ENCODE assay signal across 8 mouse cellular contexts in genomic region chr7:34630211-34631085, GRCm38 (mm10). TPM values are rescaled to one million over a fixed set of nuclear protein-coding genes. Genes with fewer than 3 reads are reported as not detected.
A peak's percentile ranks its signal among the peaks of the same experiment; 100 is the strongest.
DNase-seq lines count a peak whose midpoint lies in the region; ATAC-seq lines count a peak whose summit lies in the region.

No protein-coding gene starts in this region.

- peak overlapping the region; percentile 63 for H3K4me2 ChIP-seq in hindbrain, embryonic 11.5 days (replicated peaks; ENCODE audit: low read depth, low read length)

- peak overlapping the region; percentile 32 for H3K4me3 ChIP-seq in hindbrain, embryonic 11.5 days (ENCODE audit: low read depth, low read length)

- ATAC-seq in hindbrain, embryonic 11.5 days (ENCODE audit: low FRiP score) = peak; percentile 90

- H3K9ac ChIP-seq in hindbrain, embryonic 11.5 days (ENCODE audit: low read depth, low read length) = peak overlapping the region; percentile 60

- H3K9me3 ChIP-seq in hindbrain, embryonic 11.5 days (ENCODE audit: control insufficient read depth, low read length) = no peaks in the 10 kb centered on the region

- peaks cover 9% of the 10 kb centered on the region for H3K4me1 ChIP-seq in hindbrain, embryonic 11.5 days (replicated peaks; ENCODE audit: control insufficient read depth, insufficient read depth, low read length)

- peak overlapping the region; percentile 72 for H3K27ac ChIP-seq in hindbrain, embryonic 11.5 days (ENCODE audit: low read depth, low read length)

- peak; percentile 81 for DNase-seq in ES-CJ7 (ENCODE audit: low read depth, low spot score)
- peak; percentile 73 for DNase-seq in adrenal gland, postnatal 25 days
- peak; percentile 71 for DNase-seq in forelimb bud, embryonic 11.5 days (ENCODE audit: low read depth, low spot score)
- DNase-seq in hindbrain, embryonic 11.5 days (ENCODE audit: low spot score) = peak; percentile 79
- DNase-seq in layer of hippocampus, adult 9-11 months = peak; percentile 63
- DNase-seq in lung, postnatal 14 days = peak; percentile 80
- DNase-seq in ovary, postnatal 36 days (ENCODE audit: low spot score) = peak; percentile 78
- peak; percentile 31 for DNase-seq in yolk sac, embryonic 10.5 days (ENCODE audit: low spot score)

- H3K36me3 ChIP-seq in hindbrain, embryonic 11.5 days (ENCODE audit: control insufficient read depth, insufficient read depth, low read length) = no peaks in the 10 kb centered on the region

- no peaks in the 10 kb centered on the region for H3K27me3 ChIP-seq in hindbrain, embryonic 11.5 days (ENCODE audit: control insufficient read depth, insufficient read depth, low read length)

- WGBS in hindbrain, embryonic 11.5 days = under 1% methylated on average over 34 of the region's 34 CpGs

RNA-seq across cellular contexts. Expression of gene Kctd15, which starts 26.1 kb away (rescaled TPM):
- total RNA-seq in adrenal gland, postnatal 25 days (2021) = 9.4 and 9.7 TPM in 2 replicates
- 12.2 and 17.0 TPM in 2 replicates for polyA plus RNA-seq in hindbrain, embryonic 11.5 days (2014; fragmentation: Nextera tagmentation; extraction: Ambion mirVana)

Comparison
In these comparisons a context has a peak if more than half of its experiments do, and no peak if none do; other contexts are left out.
1. Peak in every context shown above with its lines: DNase-seq, ATAC-seq, H3K4me3 ChIP-seq and H3K27ac ChIP-seq.
2. DNase-seq: peak in every context shown above with its lines; median percentile 81 in ES-CJ7; 80 in lung, postnatal 14 days; 79 in hindbrain, embryonic 11.5 days; 78 in ovary, postnatal 36 days; 73 in adrenal gland, postnatal 25 days; 71 in forelimb bud, embryonic 11.5 days; 63 in layer of hippocampus, adult 9-11 months; 31 in yolk sac, embryonic 10.5 days.